Mouse (Mus musculus) MEL (cell line): ENCODE measurements around the gene Pex14.

ENCODE experiments used
- CTCF ChIP-seq, 3 experiments: IDR thresholded peaks in 2 of 3; conservative IDR thresholded peaks in 1 of 3; 2 replicates each; pipeline ENCODE4 v1.5.1; 2011 to 2012; ENCODE audit warnings: low read length in 3 of 3, low read depth in 2 of 3, mild to moderate bottlenecking in 2 of 3, improper control_type of control experiment in 1 of 3, inconsistent platforms in 1 of 3, mixed read lengths in 1 of 3, moderate library complexity in 1 of 3; ENCODE audit not compliant: control insufficient read depth in 1 of 3, insufficient read depth in 1 of 3, poor library complexity in 1 of 3, severe bottlenecking in 1 of 3
- E2F4 ChIP-seq: IDR thresholded peaks from 2 replicates; pipeline ENCODE4 v1.6.1; 2011; ENCODE audit warnings: low read depth, low read length, improper control_type of control experiment, borderline replicate concordance
- EP300 ChIP-seq, 2 experiments: IDR thresholded peaks; 2 replicates each; pipeline ENCODE4 v1.6.1; 2011; ENCODE audit warnings: improper control_type of control experiment in 2 of 2, low read length in 2 of 2, low read depth in 1 of 2, mild to moderate bottlenecking in 1 of 2
- HCFC1 ChIP-seq: IDR thresholded peaks from 2 replicates; pipeline ENCODE4 v1.6.1; 2012; ENCODE audit warnings: low read depth, mild to moderate bottlenecking, inconsistent platforms, low read length, improper control_type of control experiment, moderate library complexity
- KAT2A ChIP-seq: conservative IDR thresholded peaks from 2 replicates; pipeline ENCODE4 v1.6.1; 2012; ENCODE audit warnings: low read depth, low read length, improper control_type of control experiment, inconsistent platforms
- MYC ChIP-seq: IDR thresholded peaks from 2 replicates; pipeline ENCODE4 v1.6.1; 2011; ENCODE audit warnings: low read depth, mild to moderate bottlenecking, low read length, improper control_type of control experiment, moderate library complexity
- NELFE ChIP-seq: IDR thresholded peaks from 2 replicates; pipeline ENCODE4 v1.6.1; 2011; ENCODE audit warnings: low read depth, low read length, improper control_type of control experiment
- POLR2A ChIP-seq, 2 experiments: IDR thresholded peaks; 2 replicates each; pipeline ENCODE4 v1.6.1; 2011 to 2012; ENCODE audit warnings: low read length in 2 of 2, mild to moderate bottlenecking in 2 of 2, control low read depth in 1 of 2, improper control_type of control experiment in 1 of 2, low read depth in 1 of 2, moderate library complexity in 1 of 2; ENCODE audit not compliant: control insufficient read depth in 1 of 2, insufficient read depth in 1 of 2, poor library complexity in 1 of 2
- POLR2AphosphoS5 ChIP-seq: IDR thresholded peaks from 2 replicates; pipeline ENCODE4 v1.6.1; 2012; ENCODE audit warnings: low read depth, borderline replicate concordance, mild to moderate bottlenecking, inconsistent platforms, low read length, moderate library complexity, mixed read lengths
- SIN3A ChIP-seq: IDR thresholded peaks from 2 replicates; pipeline ENCODE4 v1.6.1; 2012; ENCODE audit warnings: low read length, improper control_type of control experiment, inconsistent platforms
- TCF12 ChIP-seq: IDR thresholded peaks from 2 replicates; pipeline ENCODE4 v1.6.1; 2014; ENCODE audit warnings: low read depth, mild to moderate bottlenecking, inconsistent platforms, low read length, improper control_type of control experiment, moderate library complexity
- USF2 ChIP-seq, 2 experiments: IDR thresholded peaks; 2 replicates each; pipeline ENCODE4 v1.6.1; 2011 to 2012; ENCODE audit warnings: improper control_type of control experiment in 2 of 2, low read length in 2 of 2, borderline replicate concordance in 1 of 2, inconsistent platforms in 1 of 2, low read depth in 1 of 2, mild to moderate bottlenecking in 1 of 2; ENCODE audit not compliant: insufficient read depth in 1 of 2

DNA sequence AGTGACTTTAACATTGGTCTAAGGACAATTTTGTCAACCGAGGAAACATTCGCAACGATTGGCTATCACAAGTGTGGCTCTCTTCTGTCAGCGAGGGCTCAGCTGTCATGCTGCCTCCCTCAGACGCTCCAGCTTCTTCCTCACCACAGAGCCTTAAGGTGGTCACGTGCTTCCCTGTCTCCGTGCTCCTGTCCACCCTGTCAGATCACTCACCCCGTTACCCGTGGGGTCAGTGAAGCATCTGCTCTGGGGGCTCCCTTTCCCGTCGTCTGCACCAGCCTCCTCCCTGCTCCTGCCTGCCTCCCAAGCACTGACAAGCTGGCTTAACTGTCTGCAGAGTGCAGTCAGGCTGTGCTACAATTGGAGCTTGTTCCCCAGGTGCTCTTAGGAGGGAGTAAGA is 119.8 kb downstream of the Pex14 start:
- no peak for TF ChIP-seq POLR2A (IDR thresholded peaks at IDR 0.05; ENCODE audit: control insufficient read depth in 1 of 2, insufficient read depth in 1 of 2, low read depth in 1 of 2, low read length in 2 of 2, poor library complexity in 1 of 2)
- no peak for TF ChIP-seq KAT2A
- TF ChIP-seq EP300 (IDR thresholded peaks at IDR 0.05; ENCODE audit: low read depth in 1 of 2, low read length in 2 of 2), result no peak
- no peak for TF ChIP-seq MYC
- no peak for TF ChIP-seq E2F4
- no peak for TF ChIP-seq SIN3A
- TF ChIP-seq USF2 (IDR thresholded peaks at IDR 0.05; ENCODE audit: borderline replicate concordance in 1 of 2, insufficient read depth in 1 of 2, low read depth in 1 of 2, low read length in 2 of 2), result no peak
- TF ChIP-seq CTCF (IDR thresholded peaks at IDR 0.05 in 2 of 3, conservative IDR thresholded peaks at IDR 0.05 in 1 of 3; ENCODE audit: control insufficient read depth in 1 of 3, insufficient read depth in 1 of 3, low read depth in 2 of 3, low read length in 3 of 3, poor library complexity in 1 of 3, severe bottlenecking in 1 of 3), result no peak
- TF ChIP-seq NELFE, result no peak
- TF ChIP-seq HCFC1, result no peak
- no peak for TF ChIP-seq POLR2AphosphoS5
- no peak for TF ChIP-seq TCF12
